8 mouse cellular contexts compared by ENCODE assay signal in genomic region chr11:115297214-115297826, GRCm38 (mm10). TPM values are rescaled to one million over a fixed set of nuclear protein-coding genes. Genes with fewer than 3 reads are reported as not detected.
DNase-seq lines count a peak whose midpoint lies in the region; ATAC-seq and TF ChIP-seq lines count a peak whose summit lies in the region.

Fads6 (minus strand) TSS chr11:115297663.

- WGBS in forebrain, embryonic 15.5 days: under 1% methylated on average over 44 of the region's 44 CpGs
- WGBS in lung, adult 2 months: 2% methylated on average over 44 of the region's 44 CpGs
- WGBS in neural tube, embryonic 15.5 days: under 1% methylated on average over 42 of the region's 44 CpGs

- DNase-seq in MEL-GATA-1-ER (ENCODE audit: extremely low read depth, low read depth): peak; percentile 49
- DNase-seq in cerebellum, adult 11 months: peak; percentile 88
- peak; percentile 73 to 82 for DNase-seq in layer of hippocampus, adult 8-10 months (ENCODE audit: low spot score in 2 of 2)
- peak; percentile 52 for DNase-seq in lung, adult 2 months
- DNase-seq in thymus, postnatal 4 days: peak; percentile 86

- peak within 1 kb of the TSS; percentile 49 for H3K4me3 ChIP-seq in forebrain, embryonic 15.5 days
- peak within 1 kb of the TSS; percentile 56 for H3K4me3 ChIP-seq in lung, adult 2 months (replicated peaks; ENCODE audit: extremely low read depth, low read depth, low read length)
- peak within 1 kb of the TSS; percentile 54 for H3K4me3 ChIP-seq in neural tube, embryonic 15.5 days (replicated peaks)

- H3K9ac ChIP-seq in forebrain, embryonic 15.5 days (replicated peaks): peak within 1 kb of the TSS; percentile 55
- peak within 1 kb of the TSS; percentile 60 for H3K9ac ChIP-seq in neural tube, embryonic 15.5 days (replicated peaks)

- H3K36me3 ChIP-seq in forebrain, embryonic 15.5 days: no peaks in the 10 kb centered on the region
- H3K36me3 ChIP-seq in neural tube, embryonic 15.5 days: no peaks in the 10 kb centered on the region

- ATAC-seq in forebrain, embryonic 15.5 days (replicated peaks): peak; percentile 85
- peak; percentile 76 to 83 for ATAC-seq in hematopoietic stem cell, adult 5-6 weeks (replicated peaks in 1 of 2; ENCODE audit: insufficient read depth in 1 of 2, low FRiP score in 2 of 2, low TSS enrichment in 1 of 2, low read depth in 1 of 2, poor library complexity in 2 of 2, severe bottlenecking in 2 of 2)
- peak; percentile 89 for ATAC-seq in neural tube, embryonic 15.5 days (ENCODE audit: low FRiP score)

- H3K4me2 ChIP-seq in forebrain, embryonic 15.5 days (replicated peaks): peak within 1 kb of the TSS; percentile 81
- peak within 1 kb of the TSS; percentile 76 for H3K4me2 ChIP-seq in neural tube, embryonic 15.5 days

- H3K9me3 ChIP-seq in forebrain, embryonic 15.5 days: no peaks in the 10 kb centered on the region
- H3K9me3 ChIP-seq in neural tube, embryonic 15.5 days (replicated peaks): no peaks in the 10 kb centered on the region

- TF ChIP-seq POLR2A in lung, adult 2 months (IDR thresholded peaks at IDR 0.05; ENCODE audit: borderline replicate concordance, extremely low read depth, low read depth, low read length): no peak

- H3K27me3 ChIP-seq in forebrain, embryonic 15.5 days: no peaks in the 10 kb centered on the region
- H3K27me3 ChIP-seq in neural tube, embryonic 15.5 days (replicated peaks): peaks cover 16% of the 10 kb centered on the region; the same call in 1 of the 2 replicates

- no peak for TF ChIP-seq CTCF in lung, adult 2 months (IDR thresholded peaks at IDR 0.05; ENCODE audit: insufficient read depth, low read length)

- peaks cover 8% of the 10 kb centered on the region for H3K4me1 ChIP-seq in forebrain, embryonic 15.5 days
- peaks cover 8% of the 10 kb centered on the region for H3K4me1 ChIP-seq in lung, adult 2 months (ENCODE audit: control insufficient read depth, insufficient read depth, low read length)
- peaks cover 18% of the 10 kb centered on the region for H3K4me1 ChIP-seq in neural tube, embryonic 15.5 days

- H3K27ac ChIP-seq in forebrain, embryonic 15.5 days (replicated peaks): no peak within 1 kb of the TSS
- peak within 1 kb of the TSS; percentile 72 for H3K27ac ChIP-seq in neural tube, embryonic 15.5 days (replicated peaks)

RNA-seq across cellular contexts. Expression of gene Fads6, which starts in this region (rescaled TPM):
- 0.37 TPM in 2 replicates for polyA plus RNA-seq in forebrain, embryonic 15.5 days (2015; fragmentation: Nextera tagmentation; extraction: Ambion mirVana)
- 2.8 and 4.3 TPM in 2 replicates for total RNA-seq in hematopoietic stem cell, adult 5-6 weeks (2017)
- total RNA-seq in layer of hippocampus, adult 8-10 months (2022): 10 to 100 TPM; 16.7 to 18.5 (median 17.1) TPM
- polyA plus RNA-seq in lung, adult 2 months (2012; rRNA removed): 2.8 and 3.8 TPM in 2 replicates
- 2.0 and 2.1 TPM in 2 replicates for polyA plus RNA-seq in neural tube, embryonic 15.5 days (2015; fragmentation: Nextera tagmentation; extraction: Ambion mirVana)

Comparison
In these comparisons a context has a peak if more than half of its experiments do, and no peak if none do; other contexts are left out.
1. Peak in ATAC-seq, H3K4me3 ChIP-seq, H3K9ac ChIP-seq and H3K4me2 ChIP-seq in forebrain, embryonic 15.5 days; RNA of the gene not detected or under 1 TPM.